Mouse (Mus musculus): ENCODE data around the gene Ggt1.

Ggt1 gene

GRCm38 (mm10) chr10:75561071-75561654, at the start of gene Ggt1:
Gene Ggt1 (plus strand): TSS chr10:75561604.
- no peak for TF ChIP-seq CTCF (conservative IDR thresholded peaks at IDR 0.05; ENCODE audit: low read length)
- no peak for TF ChIP-seq POU5F1 (IDR thresholded peaks at IDR 0.05; ENCODE audit: borderline replicate concordance, low read length)
- TF ChIP-seq NANOG (IDR thresholded peaks at IDR 0.05; ENCODE audit: borderline replicate concordance, low read length): no peak

GRCm38 (mm10) chr10:75511897-75512296, 49.5 kb upstream of the Ggt1 start:
- Histone ChIP-seq H3K4me3 (replicated peaks; ENCODE audit: low read length) (no peak overlapping the region), H3K36me3 (ENCODE audit: insufficient read depth, low read length) (peaks cover 53% of the 10 kb centered on the region), H3K9me3 (ENCODE audit: low read length) (no peaks in the 10 kb centered on the region), H3K4me1 (replicated peaks; ENCODE audit: low read depth, low read length) (peaks cover 32% of the 10 kb centered on the region), H3K27me3 (ENCODE audit: insufficient read depth, low read length) (0 out of 2 replicates have a peak, but pooled peaks cover 4% of the 10 kb centered on the region)
- TF ChIP-seq CTCF (conservative IDR thresholded peaks at IDR 0.05; ENCODE audit: low read length) (no peak), NANOG (IDR thresholded peaks at IDR 0.05; ENCODE audit: borderline replicate concordance, low read length) (no peak), POU5F1 (IDR thresholded peaks at IDR 0.05; ENCODE audit: borderline replicate concordance, low read length) (no peak)

More at GRCm38 (mm10) chr10:75561071-75561654, at the start of gene Ggt1:
- H3K4me3 ChIP-seq (replicated peaks; ENCODE audit: low read length): peak within 1 kb of the TSS; percentile 78
- no peaks in the 10 kb centered on the region for H3K36me3 ChIP-seq (ENCODE audit: insufficient read depth, low read length)
- peaks cover 70% of the 10 kb centered on the region for H3K4me1 ChIP-seq (replicated peaks; ENCODE audit: low read depth, low read length)
- no peaks in the 10 kb centered on the region for H3K9me3 ChIP-seq (ENCODE audit: low read length)
- peaks cover 82% of the 10 kb centered on the region for H3K27me3 ChIP-seq (ENCODE audit: insufficient read depth, low read length)

GRCm38 (mm10) chr10:75512796-75513195, 48.6 kb upstream of the Ggt1 start:
- Histone ChIP-seq H3K4me3 (replicated peaks; ENCODE audit: low read length) (no peak overlapping the region), H3K9me3 (ENCODE audit: low read length) (no peaks in the 10 kb centered on the region), H3K27me3 (ENCODE audit: insufficient read depth, low read length) (0 out of 2 replicates have a peak, but pooled peaks cover 4% of the 10 kb centered on the region), H3K36me3 (ENCODE audit: insufficient read depth, low read length) (peaks cover 46% of the 10 kb centered on the region), H3K4me1 (replicated peaks; ENCODE audit: low read depth, low read length) (peaks cover 32% of the 10 kb centered on the region)
- TF ChIP-seq POU5F1 (IDR thresholded peaks at IDR 0.05; ENCODE audit: borderline replicate concordance, low read length) (no peak), NANOG (IDR thresholded peaks at IDR 0.05; ENCODE audit: borderline replicate concordance, low read length) (no peak), CTCF (conservative IDR thresholded peaks at IDR 0.05; ENCODE audit: low read length) (no peak)

GRCm38 (mm10) chr10:75513306-75514067, 47.9 kb upstream of the Ggt1 start:
- H3K36me3 ChIP-seq (ENCODE audit: insufficient read depth, low read length): peaks cover 39% of the 10 kb centered on the region
- H3K27me3 ChIP-seq (ENCODE audit: insufficient read depth, low read length): 0 out of 2 replicates have a peak, but pooled peaks cover 4% of the 10 kb centered on the region
- peaks cover 33% of the 10 kb centered on the region for H3K4me1 ChIP-seq (replicated peaks; ENCODE audit: low read depth, low read length)
- H3K4me3 ChIP-seq (replicated peaks; ENCODE audit: low read length): no peak overlapping the region
- no peaks in the 10 kb centered on the region for H3K9me3 ChIP-seq (ENCODE audit: low read length)
- TF ChIP-seq NANOG (IDR thresholded peaks at IDR 0.05; ENCODE audit: borderline replicate concordance, low read length) (no peak), POU5F1 (IDR thresholded peaks at IDR 0.05; ENCODE audit: borderline replicate concordance, low read length) (no peak), CTCF (conservative IDR thresholded peaks at IDR 0.05; ENCODE audit: low read length) (no peak)

- 0 out of 2 replicates have a peak, but pooled peaks cover 4% of the 10 kb centered on the region for H3K27me3 ChIP-seq (ENCODE audit: insufficient read depth, low read length)
- peaks cover 42% of the 10 kb centered on the region for H3K4me1 ChIP-seq (replicated peaks; ENCODE audit: low read depth, low read length)
- no peaks in the 10 kb centered on the region for H3K9me3 ChIP-seq (ENCODE audit: low read length)
- TF ChIP-seq CTCF (conservative IDR thresholded peaks at IDR 0.05; ENCODE audit: low read length) (no peak), POU5F1 (IDR thresholded peaks at IDR 0.05; ENCODE audit: borderline replicate concordance, low read length) (no peak)
- no peak overlapping the region for H3K4me3 ChIP-seq (replicated peaks; ENCODE audit: low read length)
- H3K36me3 ChIP-seq (ENCODE audit: insufficient read depth, low read length): peaks cover 36% of the 10 kb centered on the region
These were observed 47.0 kb upstream of the Ggt1 start for GRCm38 (mm10) chr10:75514361-75514760.

- no peaks in the 10 kb centered on the region for H3K9me3 ChIP-seq (ENCODE audit: low read length)
- TF ChIP-seq CTCF (conservative IDR thresholded peaks at IDR 0.05; ENCODE audit: low read length) (no peak), POU5F1 (IDR thresholded peaks at IDR 0.05; ENCODE audit: borderline replicate concordance, low read length) (no peak), NANOG (IDR thresholded peaks at IDR 0.05; ENCODE audit: borderline replicate concordance, low read length) (no peak)
- H3K4me1 ChIP-seq (replicated peaks; ENCODE audit: low read depth, low read length): peaks cover 51% of the 10 kb centered on the region
- H3K36me3 ChIP-seq (ENCODE audit: insufficient read depth, low read length): peaks cover 36% of the 10 kb centered on the region
- H3K27me3 ChIP-seq (ENCODE audit: insufficient read depth, low read length): 0 out of 2 replicates have a peak, but pooled peaks cover 4% of the 10 kb centered on the region
- no peak overlapping the region for H3K4me3 ChIP-seq (replicated peaks; ENCODE audit: low read length)
These were observed 46.0 kb upstream of the Ggt1 start for GRCm38 (mm10) chr10:75515216-75516037.

GRCm38 (mm10) chr10:75516038-75516723, 45.2 kb upstream of the Ggt1 start:
- H3K4me1 ChIP-seq (replicated peaks; ENCODE audit: low read depth, low read length): peaks cover 51% of the 10 kb centered on the region
- H3K4me3 ChIP-seq (replicated peaks; ENCODE audit: low read length): peak overlapping the region; percentile 96
- peaks cover 36% of the 10 kb centered on the region for H3K36me3 ChIP-seq (ENCODE audit: insufficient read depth, low read length)
- no peaks in the 10 kb centered on the region for H3K9me3 ChIP-seq (ENCODE audit: low read length)
- TF ChIP-seq POU5F1 (IDR thresholded peaks at IDR 0.05; ENCODE audit: borderline replicate concordance, low read length) (no peak), CTCF (conservative IDR thresholded peaks at IDR 0.05; ENCODE audit: low read length) (no peak), NANOG (IDR thresholded peaks at IDR 0.05; ENCODE audit: borderline replicate concordance, low read length) (no peak)
- H3K27me3 ChIP-seq (ENCODE audit: insufficient read depth, low read length): 0 out of 2 replicates have a peak, but pooled peaks cover 4% of the 10 kb centered on the region
